Mouse (Mus musculus) MN1 (cell line): ENCODE data around the gene Colgalt1.

Experiments used
- DNase-seq: peaks from one replicate; pipeline ENCODE4 v3.0.0-alpha.2; 2016; ENCODE audit warnings: low spot score

The Colgalt1 gene

GRCm38 (mm10) chr8:71670621-71671548 lies 60.1 kb downstream of the Colgalt1 start:
- peak; percentile 91 for DNase-seq

DNA sequence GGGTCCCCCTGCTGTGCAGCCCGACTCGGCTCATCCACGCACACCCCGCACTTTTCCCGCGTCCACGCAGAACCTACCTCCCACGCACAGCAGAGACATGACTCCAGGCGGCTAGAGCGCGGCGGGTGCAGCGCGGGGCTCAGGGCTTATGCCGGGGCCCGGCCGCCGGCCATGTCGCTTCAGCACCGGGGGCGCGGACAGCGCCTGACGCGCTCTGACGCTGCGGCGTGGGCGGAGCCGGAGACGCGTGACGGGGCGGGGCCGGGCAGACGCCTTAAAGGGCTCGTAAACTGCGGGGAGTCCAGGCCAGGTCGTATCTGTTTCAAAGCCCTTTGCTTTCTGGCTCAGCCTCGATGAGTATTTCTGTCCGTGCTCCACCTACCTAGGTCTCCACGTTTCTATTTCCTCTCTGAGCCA lies 60.8 kb downstream of the Colgalt1 start, which contains the start of gene Unc13a:
Gene Unc13a (minus strand): TSS at position 209 of the 417 bp plus-strand sequence.
- peak; percentile 96 for DNase-seq

DNA sequence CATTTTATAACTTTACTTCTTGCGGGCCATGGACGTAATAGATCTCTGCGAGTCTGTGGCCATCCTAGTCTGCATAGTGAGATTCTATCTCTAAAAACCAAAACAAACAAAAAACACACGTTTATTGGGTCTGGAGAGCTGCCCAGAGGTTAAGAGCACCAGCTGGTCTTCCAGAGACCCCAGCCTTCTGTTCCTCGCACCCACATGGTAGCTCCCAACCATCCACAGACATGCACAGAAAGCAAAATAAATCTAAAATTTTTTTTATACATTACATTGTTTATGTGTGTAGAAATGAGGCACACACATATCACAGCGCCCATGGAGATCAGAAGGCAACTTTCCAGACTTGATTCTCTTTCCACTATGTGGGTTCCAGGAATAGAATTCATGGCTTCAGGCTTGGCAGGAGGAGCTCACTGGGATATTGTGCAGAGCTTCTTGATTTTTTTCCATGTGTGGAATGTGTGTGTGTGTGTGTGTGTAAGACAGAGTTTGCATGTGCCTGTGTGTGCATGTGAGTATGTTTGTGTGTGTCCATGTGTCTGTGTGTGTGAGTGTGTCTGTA lies 61.5 kb downstream of the Colgalt1 start:
- peak; percentile 54 for DNase-seq

GRCm38 (mm10) chr8:71674071-71674470 lies 63.3 kb downstream of the Colgalt1 start:
- DNase-seq: no peak
